Mouse (Mus musculus) ovary, postnatal 36 days (tissue): ENCODE data around the gene Apol8.
"Not testable (repeated sequence)": the region's sequence is repeated elsewhere in the genome, so short reads cannot be mapped to it uniquely, and the experiment has no call there.

Experiments used
- DNase-seq: peaks from one replicate; pipeline ENCODE4 v3.0.0; 2022; ENCODE audit warnings: low spot score, mixed read lengths

Gene Apol8

DNA sequence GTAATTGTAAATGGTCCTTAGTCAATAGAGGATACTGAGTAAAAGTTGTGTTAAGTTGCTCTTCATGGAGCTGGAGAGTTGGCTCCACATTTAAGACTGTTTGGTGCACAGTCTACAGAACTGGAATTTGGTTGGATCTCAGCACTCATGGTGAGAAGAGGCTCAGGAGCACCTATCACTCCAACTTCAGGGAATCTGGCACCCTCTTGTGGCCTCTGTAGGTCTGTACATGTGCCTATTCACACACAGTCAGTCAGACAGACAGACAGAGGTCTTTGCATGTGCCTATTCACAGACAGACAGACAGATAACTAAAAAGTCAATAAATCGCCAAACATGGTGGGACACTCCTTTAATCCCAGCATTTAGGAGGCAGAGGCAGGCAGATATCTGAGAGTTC, 6.3 kb downstream of the Apol8 start:
- no peak for DNase-seq

DNA sequence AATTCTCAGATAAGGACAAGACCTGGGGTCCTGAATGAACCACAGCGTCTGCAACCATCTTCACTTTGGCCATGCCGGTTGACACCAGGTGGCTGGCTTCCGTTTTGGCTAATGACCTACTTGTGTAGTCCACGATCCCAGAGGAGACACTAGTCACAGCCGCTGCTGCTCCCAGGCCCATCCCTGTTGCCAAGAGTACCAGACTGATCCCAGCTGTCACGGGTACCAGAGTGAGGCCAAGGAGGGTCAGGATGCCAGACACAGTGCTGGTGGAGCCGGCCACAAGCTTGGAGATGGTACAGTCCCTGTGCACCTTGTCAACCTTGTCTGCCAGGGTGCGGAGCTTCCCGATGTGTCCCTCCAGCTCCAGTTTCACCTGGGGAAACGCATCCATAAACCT, 7.1 kb downstream of the Apol8 start:
- DNase-seq = no peak

DNA sequence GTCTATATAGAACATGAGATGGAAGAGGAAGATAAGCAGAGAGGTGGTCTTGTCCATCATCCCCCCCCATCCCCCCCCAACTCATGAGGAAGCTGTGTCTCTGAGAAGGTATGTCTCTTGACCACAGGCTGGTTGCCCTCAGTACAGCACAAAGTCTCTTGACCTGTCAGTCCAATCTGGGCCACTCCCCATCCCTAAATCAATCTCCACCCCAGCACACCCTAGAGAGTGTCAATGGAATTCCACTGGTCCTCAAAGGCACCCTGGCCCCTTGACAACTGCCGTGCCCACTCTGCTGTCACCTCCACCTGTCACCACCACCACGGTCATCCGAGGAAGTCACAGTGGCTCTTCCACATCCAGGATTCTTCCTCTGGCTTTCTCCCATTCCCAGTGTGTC, 8.4 kb downstream of the Apol8 start:
- no peak for DNase-seq

DNA sequence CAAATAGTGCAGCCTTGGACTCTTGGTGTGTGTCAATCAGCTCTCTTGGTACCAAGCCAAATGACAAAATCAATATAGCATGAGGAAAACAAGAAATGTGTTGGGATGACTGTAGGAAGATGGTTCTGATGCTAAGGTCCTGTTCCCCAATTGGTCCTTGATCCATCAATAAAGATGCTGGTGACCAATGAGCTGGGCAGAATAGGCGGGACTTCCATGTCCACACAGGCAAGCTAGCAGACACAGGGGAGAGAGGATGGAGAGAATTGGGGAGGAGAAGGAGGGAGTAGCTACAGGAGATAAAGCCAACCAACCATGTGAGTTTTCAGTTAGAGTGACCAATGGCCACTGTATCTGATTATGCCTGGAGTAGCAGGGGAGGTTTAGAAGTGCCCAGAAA, 10.5 kb downstream of the Apol8 start:
- no peak for DNase-seq

DNA sequence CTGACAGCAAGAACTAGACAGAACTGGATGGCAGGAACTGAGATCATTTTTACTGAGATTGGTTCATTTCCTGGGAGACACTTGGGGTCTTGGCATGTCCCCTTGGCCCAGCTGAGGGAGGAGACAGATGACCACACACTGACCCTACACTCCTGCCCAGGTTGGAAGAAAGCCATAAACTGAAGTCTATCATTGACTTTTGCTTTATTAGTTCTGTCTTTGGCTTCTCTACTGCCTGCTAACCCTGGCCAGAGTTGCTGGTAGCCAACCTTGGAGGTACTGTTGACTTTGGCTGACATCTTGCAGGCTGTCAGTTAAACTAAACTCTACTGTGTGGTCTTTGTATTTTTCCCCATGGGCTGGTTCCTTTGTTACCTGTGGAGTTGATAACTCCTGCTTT, 11.7 kb downstream of the Apol8 start:
- DNase-seq = no peak

DNA sequence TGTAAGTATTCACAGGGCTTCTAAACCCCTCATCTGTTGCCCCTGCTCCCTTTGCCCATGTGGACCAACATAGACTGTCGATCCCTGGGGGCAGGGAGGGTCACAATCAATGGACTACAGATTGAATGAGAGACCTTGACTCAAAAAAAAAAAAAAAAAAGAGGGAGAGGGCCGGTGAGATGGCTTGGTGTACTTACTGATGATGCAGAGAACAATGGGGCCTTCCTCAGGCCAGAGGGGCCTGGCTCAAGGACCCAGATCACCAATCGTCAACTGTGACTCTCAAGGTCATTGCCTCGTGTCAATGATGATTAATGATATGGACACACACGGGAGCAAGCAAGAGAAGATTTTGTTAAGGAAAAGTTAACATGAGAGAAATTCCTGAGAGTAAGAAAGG, 12.2 kb downstream of the Apol8 start:
- DNase-seq = no peak

DNA sequence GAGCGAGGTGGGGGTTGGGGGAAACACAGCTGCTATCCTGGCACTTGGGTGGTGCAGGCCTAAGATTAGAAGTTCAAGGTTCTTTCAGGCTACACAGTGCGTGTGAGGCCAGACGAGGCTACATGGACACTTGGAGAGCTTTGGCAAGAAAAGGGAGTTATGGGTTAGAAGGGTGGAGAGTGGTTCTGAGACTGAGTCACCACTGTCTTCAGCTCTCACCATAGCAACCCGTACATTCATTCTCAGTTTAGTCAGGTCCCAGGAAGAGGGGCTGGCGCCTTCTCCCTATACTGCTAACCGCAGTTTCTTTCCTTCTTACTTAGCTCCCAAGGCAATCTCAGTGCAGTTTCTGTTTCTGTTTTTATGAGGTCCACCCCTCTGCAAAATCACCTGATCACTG, 15.2 kb downstream of the Apol8 start:
- DNase-seq = not testable (repeated sequence)

DNA sequence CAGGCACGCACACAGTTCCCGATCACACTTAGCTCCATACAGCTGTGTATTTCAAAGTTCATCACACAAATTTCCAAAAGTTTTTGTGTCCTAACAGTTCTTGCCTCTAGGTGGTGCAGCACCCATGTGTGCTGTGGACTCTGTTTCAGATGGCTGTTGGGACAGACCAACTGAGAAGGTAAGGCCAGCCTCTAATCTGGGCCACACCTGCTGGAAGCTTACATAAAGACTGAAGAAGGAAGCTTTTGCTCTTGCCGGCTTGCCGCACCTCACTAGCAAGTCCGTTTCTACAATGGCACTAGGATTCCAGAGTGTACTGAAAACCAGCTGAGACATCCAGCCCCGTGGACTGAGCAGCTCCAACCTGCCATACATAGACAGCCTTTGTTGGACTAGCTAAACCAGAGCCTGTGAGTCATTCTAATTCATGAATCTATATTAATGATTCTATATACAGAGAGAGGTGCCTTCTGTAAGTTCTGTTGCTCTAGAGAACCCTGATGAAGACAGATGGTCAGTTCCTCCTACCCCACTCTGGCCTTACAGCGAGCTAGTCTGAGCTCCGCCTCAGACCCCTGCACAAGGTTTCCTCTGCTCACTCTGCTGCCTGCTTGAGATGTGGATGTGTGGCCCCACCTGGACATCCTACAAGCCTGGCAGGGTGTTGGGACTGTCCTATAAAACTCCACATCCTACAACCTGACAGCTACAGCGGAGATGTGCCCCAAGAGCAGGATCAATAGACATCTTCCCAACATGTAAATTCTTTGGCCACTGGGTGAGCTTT, 16.1 kb downstream of the Apol8 start:
- DNase-seq = no peak

DNA sequence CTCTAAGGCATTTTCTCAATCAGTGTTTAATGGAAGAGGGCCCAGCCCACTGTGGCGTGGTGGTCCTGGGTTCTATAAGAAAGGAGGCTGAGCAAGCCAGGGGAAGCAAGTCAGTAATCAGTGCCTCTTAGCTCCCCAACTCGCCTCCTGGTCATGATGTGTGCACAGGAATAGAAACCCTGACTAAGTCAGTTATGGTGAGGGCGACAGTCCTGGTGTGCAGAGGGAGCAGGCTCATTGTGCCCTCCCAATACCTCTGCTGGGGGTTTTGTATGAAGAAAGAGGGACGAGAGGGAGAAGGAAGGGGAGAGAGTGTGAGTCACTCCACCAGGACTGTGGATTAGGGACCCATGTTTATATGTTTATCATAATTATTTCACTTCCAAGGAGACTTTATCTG, 22.9 kb downstream of the Apol8 start:
- not testable (repeated sequence) for DNase-seq

DNA sequence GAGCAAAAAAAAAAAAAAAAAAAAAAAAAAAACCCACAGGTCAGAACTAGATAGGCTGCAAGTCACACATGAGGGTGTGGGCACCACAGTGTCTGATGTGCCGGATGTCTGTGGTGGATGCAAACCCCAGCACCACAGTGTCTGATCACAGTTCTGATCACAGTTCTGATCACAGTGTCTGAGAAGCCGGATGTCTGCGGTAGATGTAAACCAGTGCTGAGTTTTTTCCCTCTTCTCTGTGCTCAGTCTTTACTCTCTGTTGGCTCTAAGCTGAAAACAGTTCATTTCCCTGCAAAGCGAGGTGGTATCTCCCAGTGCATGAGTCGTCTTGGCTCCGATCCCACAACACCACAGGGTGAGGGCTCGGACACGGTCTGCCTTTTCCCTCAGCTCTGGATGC, 23.4 kb downstream of the Apol8 start:
- not testable (repeated sequence) for DNase-seq

DNA sequence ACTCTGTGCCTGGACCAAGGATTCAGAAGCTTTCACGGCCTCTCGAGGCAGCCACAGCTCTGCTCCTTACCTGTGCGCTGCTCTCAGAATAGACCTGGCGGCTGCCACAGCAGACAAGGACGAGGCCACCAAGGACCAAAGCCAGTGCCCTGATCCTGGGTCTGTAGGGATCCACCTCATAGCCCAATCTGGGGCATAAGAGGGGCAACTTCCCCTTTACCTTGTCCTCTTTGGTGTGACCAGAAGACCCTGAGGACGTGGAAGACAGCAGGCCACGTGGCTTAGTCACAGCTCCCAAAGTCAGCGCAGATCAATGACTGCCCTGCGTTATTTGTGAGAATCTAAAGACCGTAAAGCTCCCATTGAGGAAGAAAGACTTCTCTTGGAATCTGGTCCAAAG, 24.0 kb downstream of the Apol8 start:
- DNase-seq = not testable (repeated sequence)

DNA sequence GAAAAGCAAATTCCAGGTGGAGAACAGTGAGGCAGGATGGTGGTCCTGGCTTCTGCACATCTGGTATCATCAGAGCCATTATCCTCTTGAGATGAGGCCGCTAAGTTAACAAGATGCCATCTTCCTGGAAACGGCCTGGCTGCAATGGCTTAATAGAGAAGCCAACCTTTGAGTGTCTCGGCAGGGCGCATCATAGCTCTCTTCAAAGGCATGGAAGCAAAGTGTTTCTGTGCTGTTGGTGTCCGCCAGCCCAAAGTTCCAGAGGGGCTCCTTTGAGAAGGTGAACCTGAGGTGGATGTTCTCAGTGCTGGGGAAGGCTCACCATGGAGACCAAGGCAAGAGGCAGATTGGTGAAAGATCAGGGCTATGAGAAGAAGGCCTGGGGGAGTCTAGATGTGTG, 25.2 kb downstream of the Apol8 start:
- no peak for DNase-seq

DNA sequence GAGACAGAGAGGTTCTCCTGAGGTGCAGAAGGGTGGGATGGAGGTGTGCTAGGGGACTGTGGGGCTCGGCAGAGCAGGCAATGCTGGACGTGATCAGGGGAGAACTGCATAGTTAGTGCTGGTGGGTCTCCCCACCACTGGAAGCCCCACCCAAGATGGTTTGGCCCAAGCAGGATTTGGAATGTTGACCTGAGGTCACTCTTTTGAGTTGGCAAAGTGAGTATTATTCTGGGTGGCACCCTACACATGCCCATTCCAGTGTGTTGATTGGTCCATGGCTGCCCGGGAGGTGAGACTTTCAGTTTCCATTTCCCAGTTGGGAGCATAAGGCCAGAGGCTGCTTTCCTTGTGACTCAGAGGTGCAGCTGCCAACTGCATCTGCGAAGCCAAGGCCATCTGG, 28.1 kb downstream of the Apol8 start, which contains the start of gene Apol9b:
Gene Apol9b, plus strand, starts transcription at position 301 of the 400 bp plus-strand sequence.
- not testable (repeated sequence) for DNase-seq

DNA sequence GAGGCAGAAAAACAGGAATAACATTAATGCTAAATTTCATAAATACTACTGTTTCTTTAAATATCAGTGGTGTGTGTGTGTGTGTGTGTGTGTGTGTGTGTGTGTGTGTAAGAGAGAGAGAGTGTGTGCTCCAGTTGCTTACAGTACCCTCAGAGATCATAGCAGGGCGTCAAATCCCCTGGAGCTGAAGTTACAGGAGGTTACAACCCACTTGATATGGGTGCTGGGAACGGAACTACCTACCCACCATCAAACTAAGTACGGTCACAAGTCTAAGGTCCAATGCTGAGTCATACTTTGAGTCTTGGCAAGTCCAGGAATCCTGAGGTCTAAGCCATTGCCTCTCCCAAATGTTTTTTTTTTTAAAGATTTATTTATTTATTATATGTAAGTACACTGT, 29.1 kb downstream of the Apol8 start:
- not testable (repeated sequence) for DNase-seq

DNA sequence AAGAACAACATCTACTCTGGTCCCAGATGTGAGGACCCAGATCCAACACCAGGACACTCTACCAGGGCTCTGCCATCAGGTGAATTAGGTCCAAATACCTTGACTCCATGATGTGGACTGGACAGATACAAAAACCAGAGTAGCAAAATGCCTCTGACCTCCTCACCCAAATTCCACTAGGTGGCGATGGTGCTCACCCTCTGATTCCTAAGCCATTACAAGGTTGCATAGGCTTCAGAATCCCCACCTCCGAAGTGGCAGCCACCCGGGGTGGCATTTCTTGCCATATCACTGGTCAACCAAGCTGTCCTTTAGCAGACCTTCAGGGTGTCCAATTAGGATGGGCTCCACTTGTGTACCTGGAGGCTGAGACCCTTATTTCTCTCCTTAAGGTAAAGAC, 29.7 kb downstream of the Apol8 start:
- DNase-seq = not testable (repeated sequence)

DNA sequence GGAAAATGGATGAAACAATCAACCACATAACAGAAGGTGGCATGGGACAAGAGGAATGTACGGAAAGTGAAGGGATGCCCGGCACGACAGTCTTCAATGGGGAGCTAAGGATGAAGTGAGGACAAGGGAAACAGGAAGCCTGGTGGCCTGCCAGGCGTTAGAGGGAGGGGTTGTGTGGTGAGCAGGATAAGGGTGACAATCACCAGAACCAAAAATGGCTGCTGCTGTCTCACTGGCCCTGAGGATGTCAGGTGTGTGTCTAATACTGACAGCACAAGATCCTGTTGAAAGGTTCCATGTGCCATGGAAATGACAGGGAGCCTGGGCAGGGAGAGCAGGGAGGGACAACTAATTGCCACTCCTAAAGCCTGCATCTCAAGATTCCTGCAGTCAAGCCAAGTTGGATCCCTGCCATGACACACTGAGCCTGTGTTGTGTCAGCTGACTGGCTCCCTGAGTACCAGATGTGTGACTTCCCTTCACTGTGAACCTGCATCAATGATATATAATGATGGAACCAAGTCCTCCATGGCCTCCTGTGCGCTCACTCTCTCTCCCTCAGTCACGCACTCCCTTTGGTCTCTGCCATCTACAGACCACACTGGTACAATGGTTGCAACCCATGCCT, 31.3 kb downstream of the Apol8 start:
- DNase-seq = not testable (repeated sequence)

DNA sequence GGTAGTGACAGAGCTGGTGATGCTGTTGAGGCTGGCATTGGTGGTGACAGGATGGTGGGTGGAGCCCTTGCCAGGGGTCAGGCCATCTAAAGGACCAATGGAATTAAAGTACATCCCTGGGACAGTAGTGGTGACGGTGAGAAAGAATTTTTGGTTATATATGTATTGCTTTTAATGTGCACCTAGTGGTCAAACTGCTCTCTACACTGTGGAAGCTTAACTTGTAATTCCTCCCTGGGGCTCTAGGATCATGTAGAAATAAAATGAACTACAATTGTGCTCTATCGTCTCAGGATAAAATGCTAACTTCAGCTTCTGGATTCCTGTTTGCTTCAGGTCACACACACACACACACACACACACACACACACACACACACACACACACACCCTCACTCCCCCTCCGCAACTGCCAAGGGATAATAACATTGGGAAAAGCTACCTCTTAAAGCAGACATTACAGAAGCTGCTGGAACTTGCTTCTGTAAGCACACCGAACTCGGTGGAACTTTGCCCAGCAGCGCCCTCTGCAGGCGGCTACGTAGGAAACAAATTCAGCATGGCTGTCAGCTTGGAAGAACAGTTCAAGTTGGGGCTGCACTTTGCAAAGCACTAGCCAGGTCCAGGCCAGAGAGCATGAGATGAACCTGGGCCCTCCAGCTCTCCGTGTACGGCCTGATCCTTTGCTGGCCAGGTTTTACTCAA, 32.4 kb downstream of the Apol8 start:
- not testable (repeated sequence) for DNase-seq

DNA sequence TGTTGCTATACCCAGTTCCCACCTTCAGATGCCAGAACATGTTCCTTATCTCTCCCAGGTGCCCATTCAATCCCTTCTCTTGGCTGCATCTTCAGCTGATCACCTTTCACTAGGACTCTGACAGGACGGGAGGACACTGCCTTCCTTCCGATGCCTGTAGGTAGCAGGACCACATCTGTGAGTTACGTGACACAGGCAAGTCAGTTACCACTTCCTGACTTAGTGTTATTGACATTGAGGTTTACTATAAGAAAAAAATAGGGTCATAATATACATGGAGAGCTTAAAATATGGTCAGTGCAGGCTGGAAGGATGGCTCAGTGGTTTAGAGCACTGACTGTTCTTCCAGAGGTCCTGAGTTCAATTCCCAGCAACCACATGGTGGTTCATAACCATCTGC, 35.3 kb downstream of the Apol8 start:
- DNase-seq = not testable (repeated sequence)

DNA sequence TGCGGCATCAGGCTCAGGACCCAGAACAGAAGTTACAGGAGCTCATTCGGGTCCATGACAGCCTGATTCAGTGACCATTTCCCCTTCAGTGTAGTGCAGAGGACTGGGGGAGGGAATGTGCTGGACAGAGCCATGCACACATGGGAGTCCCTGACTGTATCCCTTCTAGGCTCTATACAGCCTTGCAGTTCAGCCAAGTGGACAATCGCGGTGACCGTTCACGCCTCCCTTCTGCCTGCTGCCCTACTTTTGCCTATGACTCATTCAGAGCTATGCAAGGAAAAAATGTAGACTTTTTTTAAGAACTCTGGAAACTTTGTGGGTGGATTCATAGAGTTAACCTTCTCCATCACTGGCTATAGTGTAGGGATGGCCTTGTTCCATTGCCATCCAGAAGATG, 38.6 kb downstream of the Apol8 start:
- not testable (repeated sequence) for DNase-seq

DNA sequence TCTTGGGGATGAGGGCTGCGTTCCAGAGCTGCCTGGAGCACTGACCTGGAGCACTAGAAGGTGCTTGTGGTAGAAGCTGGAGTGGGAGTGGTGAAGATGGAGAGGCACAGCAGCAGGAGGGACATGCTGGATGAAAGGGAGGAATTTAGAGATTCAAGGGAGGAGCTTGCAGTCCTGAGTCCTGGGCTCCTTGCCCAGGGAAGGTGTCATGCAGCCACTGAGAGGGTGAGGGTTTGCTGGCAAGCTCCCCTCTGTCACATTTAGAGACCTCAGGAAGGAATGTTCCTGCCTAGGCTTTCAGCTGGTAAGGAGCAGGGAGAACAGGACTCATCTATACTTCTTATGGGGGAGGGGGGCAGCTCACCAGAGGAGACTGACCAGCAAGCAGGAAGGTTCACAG, 47.9 kb downstream of the Apol8 start:
- not testable (repeated sequence) for DNase-seq

DNA sequence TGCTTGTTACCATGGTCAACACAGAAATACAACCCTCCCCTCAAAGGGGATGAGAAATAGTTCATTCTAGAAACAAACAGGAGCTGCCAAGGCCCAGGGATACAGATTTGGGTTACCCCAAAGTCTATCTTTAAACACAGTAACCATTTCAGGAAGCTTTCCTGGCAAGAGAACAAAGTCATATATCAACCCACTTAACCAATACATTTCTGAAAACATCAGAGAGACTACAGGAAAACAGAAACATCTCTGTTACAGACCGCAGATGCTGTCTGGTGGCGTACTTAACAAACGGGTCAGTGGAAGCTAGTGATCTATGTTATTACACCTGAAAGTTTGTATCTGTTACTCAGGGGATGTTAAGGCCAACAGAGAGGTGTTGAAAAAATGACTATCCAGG, 51.5 kb downstream of the Apol8 start:
- DNase-seq = not testable (repeated sequence)

DNA sequence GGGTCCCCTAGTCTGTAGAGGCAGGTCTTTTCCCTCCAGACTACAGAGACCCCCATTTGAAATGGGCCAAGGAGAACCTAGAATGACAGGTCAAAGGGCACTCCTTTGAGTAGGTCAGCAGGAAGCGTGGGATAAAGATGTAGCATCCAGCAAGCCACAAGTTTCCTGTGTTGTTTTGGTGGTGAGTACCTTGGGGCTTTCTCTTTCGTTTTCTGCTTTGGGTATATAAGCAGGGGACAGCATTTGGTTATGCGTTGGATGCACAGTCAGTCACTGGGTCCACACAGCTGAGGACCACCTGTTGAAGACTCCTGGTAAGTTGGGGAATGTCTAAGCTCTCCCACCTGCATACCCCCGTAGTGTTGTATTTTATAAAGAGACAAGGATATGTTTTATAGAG, 58.1 kb downstream of the Apol8 start, which contains the start of gene Apol7e:
Gene Apol7e, plus strand, starts transcription at position 202 of the 400 bp plus-strand sequence.
- not testable (repeated sequence) for DNase-seq
